Mouse (Mus musculus) frontal cortex, adult 2 months (tissue): ENCODE results near the gene Degs1. TPM values are rescaled to one million over a fixed set of nuclear protein-coding genes. Genes with fewer than 3 reads are reported as not detected.

Experiments used
- DNase-seq, 2 experiments: peaks; one replicate each; pipeline ENCODE4 v3.0.0; 2022; ENCODE audit warnings: low spot score in 1 of 2; ENCODE audit errors: extremely low spot score in 1 of 2
- polyA plus RNA-seq: library from polyadenylated mRNA; depleted of rRNA; stranded (reverse); fragments of >200 nt; gene quantifications from 2 replicates; pipeline ENCODE4 v1.2.3, GENCODE M21; 2012; rRNA removed

Gene Degs1
- polyA plus RNA-seq, 1 experiment = 68.2 TPM

- no peak for DNase-seq
Observed at GRCm38 (mm10) chr1:182227141-182227963, 55.3 kb downstream of the Degs1 start.

DNA sequence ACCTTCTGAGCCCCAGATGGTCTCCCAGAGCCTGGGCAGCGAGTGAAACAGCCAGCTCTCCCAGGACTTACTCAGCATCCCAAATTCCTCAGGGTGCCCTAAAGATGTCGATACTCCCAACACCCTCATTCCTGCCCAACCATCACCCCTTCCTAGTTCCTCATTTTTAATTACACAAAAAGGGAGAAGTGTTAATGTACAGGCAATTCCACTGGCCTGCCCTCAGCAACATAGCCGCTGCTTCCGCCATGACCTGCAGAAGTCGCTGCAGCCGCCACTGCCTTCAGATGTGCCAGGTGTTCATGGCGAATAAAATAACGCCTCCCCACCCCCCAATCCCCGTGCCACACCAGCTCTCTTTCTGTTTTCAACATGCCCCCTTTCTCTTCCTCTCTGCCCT, 56.3 kb downstream of the Degs1 start:
- no peak for DNase-seq

Other genes with a start within 250 kb of the Degs1 start
- gene Srp9, start 158.1 kb downstream of the Degs1 start, polyA plus RNA-seq = 116 and 120 TPM in 2 replicates
- gene Vmn1r1, start 118.3 kb downstream of the Degs1 start, polyA plus RNA-seq = not detected in 2 replicates
- 26.0 and 27.2 TPM in 2 replicates for gene Fbxo28, start 58.8 kb upstream of the Degs1 start, polyA plus RNA-seq
- 21.1 and 22.2 TPM in 2 replicates for gene Trp53bp2, start 126.4 kb upstream of the Degs1 start, polyA plus RNA-seq
- gene Capn2, start 234.8 kb upstream of the Degs1 start, polyA plus RNA-seq = 73.0 and 73.1 TPM in 2 replicates